Mouse (Mus musculus): ENCODE measurements at regions not wholly inside any gene's neighbourhood (a gene's known extent, or its start where the extent isn't known, plus 50 kb on each side); places are given as distances from the start of the nearest gene placed in this dataset.

GRCm38 (mm10) chr3:19368998-19369397 lies 259.5 kb downstream of the 1700064H15Rik start:
- TF ChIP-seq GATA1 (IDR thresholded peaks at IDR 0.05; ENCODE audit: low read length), result no peak
- TF ChIP-seq TAL1 (IDR thresholded peaks at IDR 0.05; ENCODE audit: low read length), result no peak
